Mouse (Mus musculus): ENCODE data around the gene Cyp2w1. TPM values are rescaled to one million over a fixed set of nuclear protein-coding genes. Genes with fewer than 3 reads are reported as not detected.
"Not testable (repeated sequence)": the region's sequence is repeated elsewhere in the genome, so short reads cannot be mapped to it uniquely, and the experiment has no call there.

The Cyp2w1 gene
- polyA plus RNA-seq, 1 experiment from 2014 or later, result not detected

- no peaks in the 10 kb centered on the region for H3K4me1 ChIP-seq (replicated peaks; ENCODE audit: control insufficient read depth, insufficient read depth, low read length)
- H3K9me3 ChIP-seq (ENCODE audit: control insufficient read depth, low read length), result no peaks in the 10 kb centered on the region
- WGBS, result 79% methylated on average over 17 of the region's 17 CpGs
- H3K27ac ChIP-seq (ENCODE audit: low read depth, low read length), result peak overlapping the region; percentile 59; the same call in 1 of the 2 replicates
- H3K4me2 ChIP-seq (ENCODE audit: low read depth, low read length, severe bottlenecking), result no peak overlapping the region
- H3K27me3 ChIP-seq (ENCODE audit: control insufficient read depth, insufficient read depth, low read length), result no peaks in the 10 kb centered on the region
- H3K9ac ChIP-seq (ENCODE audit: low read length), result no peak overlapping the region
- H3K36me3 ChIP-seq (ENCODE audit: control insufficient read depth, insufficient read depth, low read length), result no peaks in the 10 kb centered on the region
- H3K4me3 ChIP-seq (ENCODE audit: low read depth, low read length), result no peak overlapping the region
- DNase-seq (ENCODE audit: low spot score) (no peak), ATAC-seq (replicated peaks; ENCODE audit: low FRiP score) (no peak)
Observed at GRCm38 (mm10) chr5:139388694-139389675, 36.6 kb downstream of the Cyp2w1 start.

- Histone ChIP-seq H3K4me2 (ENCODE audit: low read depth, low read length, severe bottlenecking) (no peak overlapping the region), H3K27ac (ENCODE audit: low read depth, low read length) (0 out of 2 replicates have a peak overlapping the region, but pooled peaks have one; percentile 59), H3K9me3 (ENCODE audit: control insufficient read depth, low read length) (no peaks in the 10 kb centered on the region), H3K27me3 (ENCODE audit: control insufficient read depth, insufficient read depth, low read length) (no peaks in the 10 kb centered on the region), H3K4me3 (ENCODE audit: low read depth, low read length) (no peak overlapping the region), H3K36me3 (ENCODE audit: control insufficient read depth, insufficient read depth, low read length) (no peaks in the 10 kb centered on the region), H3K9ac (ENCODE audit: low read length) (no peak overlapping the region), H3K4me1 (replicated peaks; ENCODE audit: control insufficient read depth, insufficient read depth, low read length) (no peaks in the 10 kb centered on the region)
- ATAC-seq (replicated peaks; ENCODE audit: low FRiP score) (0 out of 2 replicates have a peak, but pooled peaks have one; percentile 30), DNase-seq (ENCODE audit: low spot score) (no peak)
- WGBS, result 65% methylated on average over 6 of the region's 6 CpGs
Observed at GRCm38 (mm10) chr5:139389676-139390061, 37.3 kb downstream of the Cyp2w1 start.

- not testable (repeated sequence) for H3K4me3 ChIP-seq (ENCODE audit: low read depth, low read length); H3K9me3 ChIP-seq (ENCODE audit: control insufficient read depth, low read length); ATAC-seq (replicated peaks; ENCODE audit: low FRiP score); H3K9ac ChIP-seq (ENCODE audit: low read length); H3K27ac ChIP-seq (ENCODE audit: low read depth, low read length); DNase-seq (ENCODE audit: low spot score); H3K36me3 ChIP-seq (ENCODE audit: control insufficient read depth, insufficient read depth, low read length); H3K4me1 ChIP-seq (replicated peaks; ENCODE audit: control insufficient read depth, insufficient read depth, low read length); H3K27me3 ChIP-seq (ENCODE audit: control insufficient read depth, insufficient read depth, low read length)
- WGBS, result 82% methylated on average over 5 of the region's 5 CpGs
- H3K4me2 ChIP-seq (ENCODE audit: low read depth, low read length, severe bottlenecking), result 0 out of 2 replicates have a peak overlapping the region, but pooled peaks have one; percentile 15
Observed at GRCm38 (mm10) chr5:139390324-139391119, 38.1 kb downstream of the Cyp2w1 start.

GRCm38 (mm10) chr5:139391309-139391990 is 39.0 kb downstream of the Cyp2w1 start:
- WGBS, result 79% methylated on average over 11 of the region's 11 CpGs
- Histone ChIP-seq H3K36me3 (ENCODE audit: control insufficient read depth, insufficient read depth, low read length) (no peaks in the 10 kb centered on the region), H3K27ac (ENCODE audit: low read depth, low read length) (no peak overlapping the region), H3K4me2 (ENCODE audit: low read depth, low read length, severe bottlenecking) (no peak overlapping the region), H3K9me3 (ENCODE audit: control insufficient read depth, low read length) (no peaks in the 10 kb centered on the region), H3K4me3 (ENCODE audit: low read depth, low read length) (no peak overlapping the region), H3K4me1 (replicated peaks; ENCODE audit: control insufficient read depth, insufficient read depth, low read length) (no peaks in the 10 kb centered on the region), H3K27me3 (ENCODE audit: control insufficient read depth, insufficient read depth, low read length) (no peaks in the 10 kb centered on the region), H3K9ac (ENCODE audit: low read length) (no peak overlapping the region)
- no peak for DNase-seq (ENCODE audit: low spot score)
- no peak for ATAC-seq (replicated peaks; ENCODE audit: low FRiP score)

- Histone ChIP-seq H3K4me3 (ENCODE audit: low read depth, low read length) (no peak overlapping the region), H3K4me1 (replicated peaks; ENCODE audit: control insufficient read depth, insufficient read depth, low read length) (no peaks in the 10 kb centered on the region), H3K9me3 (ENCODE audit: control insufficient read depth, low read length) (no peaks in the 10 kb centered on the region), H3K4me2 (ENCODE audit: low read depth, low read length, severe bottlenecking) (no peak overlapping the region), H3K9ac (ENCODE audit: low read length) (no peak overlapping the region), H3K36me3 (ENCODE audit: control insufficient read depth, insufficient read depth, low read length) (no peaks in the 10 kb centered on the region), H3K27ac (ENCODE audit: low read depth, low read length) (no peak overlapping the region), H3K27me3 (ENCODE audit: control insufficient read depth, insufficient read depth, low read length) (no peaks in the 10 kb centered on the region)
- 94% methylated on average over 37 of the region's 37 CpGs for WGBS
- DNase-seq (ENCODE audit: low spot score), result no peak
- no peak for ATAC-seq (replicated peaks; ENCODE audit: low FRiP score)
Observed at GRCm38 (mm10) chr5:139392219-139393196, 40.1 kb downstream of the Cyp2w1 start.

- WGBS, result 90% methylated on average over 16 of the region's 16 CpGs
Observed at GRCm38 (mm10) chr5:139393197-139393588, 40.8 kb downstream of the Cyp2w1 start.

GRCm38 (mm10) chr5:139394399-139394798 is 42.0 kb downstream of the Cyp2w1 start:
- ATAC-seq (replicated peaks; ENCODE audit: low FRiP score) (no peak), DNase-seq (ENCODE audit: low spot score) (no peak)
- H3K27me3 ChIP-seq (ENCODE audit: control insufficient read depth, insufficient read depth, low read length), result no peaks in the 10 kb centered on the region
- H3K4me3 ChIP-seq (ENCODE audit: low read depth, low read length), result no peak overlapping the region
- H3K27ac ChIP-seq (ENCODE audit: low read depth, low read length), result 0 out of 2 replicates have a peak overlapping the region, but pooled peaks have one; percentile 2
- H3K4me1 ChIP-seq (replicated peaks; ENCODE audit: control insufficient read depth, insufficient read depth, low read length), result no peaks in the 10 kb centered on the region
- no peaks in the 10 kb centered on the region for H3K36me3 ChIP-seq (ENCODE audit: control insufficient read depth, insufficient read depth, low read length)
- no peaks in the 10 kb centered on the region for H3K9me3 ChIP-seq (ENCODE audit: control insufficient read depth, low read length)
- no peak overlapping the region for H3K4me2 ChIP-seq (ENCODE audit: low read depth, low read length, severe bottlenecking)
- H3K9ac ChIP-seq (ENCODE audit: low read length), result no peak overlapping the region
- 85% methylated on average over 7 of the region's 7 CpGs for WGBS

More at GRCm38 (mm10) chr5:139393197-139393588, 40.8 kb downstream of the Cyp2w1 start:
- no peaks in the 10 kb centered on the region for H3K27me3 ChIP-seq (ENCODE audit: control insufficient read depth, insufficient read depth, low read length)
- H3K4me3 ChIP-seq (ENCODE audit: low read depth, low read length), result no peak overlapping the region
- no peak overlapping the region for H3K9ac ChIP-seq (ENCODE audit: low read length)
- no peaks in the 10 kb centered on the region for H3K36me3 ChIP-seq (ENCODE audit: control insufficient read depth, insufficient read depth, low read length)
- H3K27ac ChIP-seq (ENCODE audit: low read depth, low read length), result no peak overlapping the region
- no peak overlapping the region for H3K4me2 ChIP-seq (ENCODE audit: low read depth, low read length, severe bottlenecking)
- ATAC-seq (replicated peaks; ENCODE audit: low FRiP score) (no peak), DNase-seq (ENCODE audit: low spot score) (no peak)
- no peaks in the 10 kb centered on the region for H3K4me1 ChIP-seq (replicated peaks; ENCODE audit: control insufficient read depth, insufficient read depth, low read length)
- no peaks in the 10 kb centered on the region for H3K9me3 ChIP-seq (ENCODE audit: control insufficient read depth, low read length)
